Mouse (Mus musculus) MEL (cell line): Measurements from ENCODE around the gene Fam178b.

Experiments used
- CHD1 ChIP-seq: IDR thresholded peaks from 2 replicates; pipeline ENCODE4 v1.6.1; 2012; ENCODE audit warnings: low read depth, mild to moderate bottlenecking, inconsistent platforms, low read length, improper control_type of control experiment
- CHD2 ChIP-seq: IDR thresholded peaks from 2 replicates; pipeline ENCODE4 v1.6.1; 2011; ENCODE audit warnings: low read length, improper control_type of control experiment
- CTCF ChIP-seq, 3 experiments: IDR thresholded peaks in 2 of 3; conservative IDR thresholded peaks in 1 of 3; 2 replicates each; pipeline ENCODE4 v1.5.1; 2011 to 2012; ENCODE audit warnings: low read length in 3 of 3, low read depth in 2 of 3, mild to moderate bottlenecking in 2 of 3, improper control_type of control experiment in 1 of 3, inconsistent platforms in 1 of 3, mixed read lengths in 1 of 3, moderate library complexity in 1 of 3; ENCODE audit not compliant: control insufficient read depth in 1 of 3, insufficient read depth in 1 of 3, poor library complexity in 1 of 3, severe bottlenecking in 1 of 3
- MEF2A ChIP-seq: IDR thresholded peaks from 2 replicates; pipeline ENCODE4 v1.6.1; 2014; ENCODE audit warnings: low read depth, mild to moderate bottlenecking, inconsistent platforms, low read length, improper control_type of control experiment; ENCODE audit not compliant: poor library complexity, insufficient replicate concordance, severe bottlenecking; ENCODE audit errors: extremely low read depth
- NELFE ChIP-seq: IDR thresholded peaks from 2 replicates; pipeline ENCODE4 v1.6.1; 2011; ENCODE audit warnings: low read depth, low read length, improper control_type of control experiment
- POLR2A ChIP-seq, 2 experiments: IDR thresholded peaks; 2 replicates each; pipeline ENCODE4 v1.6.1; 2011 to 2012; ENCODE audit warnings: low read length in 2 of 2, mild to moderate bottlenecking in 2 of 2, control low read depth in 1 of 2, improper control_type of control experiment in 1 of 2, low read depth in 1 of 2, moderate library complexity in 1 of 2; ENCODE audit not compliant: control insufficient read depth in 1 of 2, insufficient read depth in 1 of 2, poor library complexity in 1 of 2
- POLR2AphosphoS2 ChIP-seq: IDR thresholded peaks from 2 replicates; pipeline ENCODE4 v1.6.1; 2011; ENCODE audit warnings: low read length, improper control_type of control experiment
- RAD21 ChIP-seq: IDR thresholded peaks from 2 replicates; pipeline ENCODE4 v1.6.1; 2011; ENCODE audit warnings: mild to moderate bottlenecking, low read depth, low read length, improper control_type of control experiment
- RCOR1 ChIP-seq: IDR thresholded peaks from 2 replicates; pipeline ENCODE4 v1.6.1; 2012; ENCODE audit warnings: low read depth, mild to moderate bottlenecking, inconsistent platforms, low read length, improper control_type of control experiment
- TAL1 ChIP-seq: IDR thresholded peaks from 2 replicates; pipeline ENCODE4 v1.6.1; 2012; ENCODE audit warnings: mild to moderate bottlenecking, inconsistent platforms, low read length, moderate library complexity, mixed read lengths
- UBTF ChIP-seq: IDR thresholded peaks from 2 replicates; pipeline ENCODE4 v1.6.1; 2012; ENCODE audit warnings: low read depth, mild to moderate bottlenecking, inconsistent platforms, low read length, improper control_type of control experiment, moderate library complexity, borderline replicate concordance; ENCODE audit not compliant: insufficient read depth
- USF2 ChIP-seq, 2 experiments: IDR thresholded peaks; 2 replicates each; pipeline ENCODE4 v1.6.1; 2011 to 2012; ENCODE audit warnings: improper control_type of control experiment in 2 of 2, low read length in 2 of 2, borderline replicate concordance in 1 of 2, inconsistent platforms in 1 of 2, low read depth in 1 of 2, mild to moderate bottlenecking in 1 of 2; ENCODE audit not compliant: insufficient read depth in 1 of 2
- ZC3H11A ChIP-seq: IDR thresholded peaks from 2 replicates; pipeline ENCODE4 v1.6.1; 2012; ENCODE audit warnings: low read depth, mild to moderate bottlenecking, inconsistent platforms, low read length, improper control_type of control experiment
- ZKSCAN1 ChIP-seq: IDR thresholded peaks from 2 replicates; pipeline ENCODE4 v1.6.1; 2012; ENCODE audit warnings: low read depth, mild to moderate bottlenecking, inconsistent platforms, low read length, improper control_type of control experiment, moderate library complexity

DNA sequence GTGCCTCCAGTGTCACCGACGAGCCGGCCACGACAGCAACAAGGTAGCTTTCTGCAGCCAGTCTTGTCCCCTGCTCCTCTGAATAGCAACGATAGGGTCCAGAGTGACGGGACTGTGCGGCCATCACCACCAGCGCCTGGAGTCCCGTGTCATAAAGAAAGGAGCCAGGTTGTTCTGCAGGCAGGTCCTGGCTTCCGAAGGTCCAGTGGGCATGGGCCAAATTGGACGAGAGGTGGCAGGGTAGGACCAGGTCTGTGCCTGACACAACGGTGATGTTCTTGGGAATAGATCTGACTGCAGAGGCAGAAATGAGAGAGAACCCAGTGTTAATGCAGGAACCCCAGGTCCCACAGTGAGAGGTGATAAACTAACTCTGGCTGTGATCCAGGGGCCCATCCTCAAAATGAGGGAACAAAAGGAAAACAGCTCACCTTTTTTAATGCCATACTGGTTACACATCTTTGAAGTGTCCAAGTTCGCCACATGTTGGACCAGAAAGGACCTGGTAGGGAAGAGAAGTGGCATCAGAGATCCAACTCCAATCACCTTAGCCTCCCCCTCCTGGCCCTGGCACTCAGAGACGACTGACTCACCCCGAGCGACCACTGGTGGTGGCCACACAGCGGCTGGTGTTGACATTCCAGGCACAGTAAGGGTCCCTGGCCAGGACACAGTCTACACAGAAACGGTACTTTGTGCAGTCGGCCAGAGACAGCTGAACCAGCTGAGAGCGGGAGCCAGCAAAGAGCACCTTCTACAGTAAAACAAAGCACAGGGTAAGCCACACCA lies 132.7 kb downstream of the Fam178b start:
- TF ChIP-seq POLR2A (IDR thresholded peaks at IDR 0.05; ENCODE audit: control insufficient read depth in 1 of 2, insufficient read depth in 1 of 2, low read depth in 1 of 2, low read length in 2 of 2, poor library complexity in 1 of 2), result no peak
- TF ChIP-seq CTCF (IDR thresholded peaks at IDR 0.05 in 2 of 3, conservative IDR thresholded peaks at IDR 0.05 in 1 of 3; ENCODE audit: control insufficient read depth in 1 of 3, insufficient read depth in 1 of 3, low read depth in 2 of 3, low read length in 3 of 3, poor library complexity in 1 of 3, severe bottlenecking in 1 of 3), result no peak
- TF ChIP-seq POLR2AphosphoS2, result no peak
- no peak for TF ChIP-seq NELFE
- TF ChIP-seq CHD1, result no peak
- no peak for TF ChIP-seq TAL1
- no peak for TF ChIP-seq MEF2A
- no peak for TF ChIP-seq RCOR1
- no peak for TF ChIP-seq UBTF
- no peak for TF ChIP-seq ZKSCAN1
- TF ChIP-seq ZC3H11A, result no peak
- no peak for TF ChIP-seq USF2 (IDR thresholded peaks at IDR 0.05; ENCODE audit: borderline replicate concordance in 1 of 2, insufficient read depth in 1 of 2, low read depth in 1 of 2, low read length in 2 of 2)
- no peak for TF ChIP-seq RAD21
- no peak for TF ChIP-seq CHD2
